Mouse (Mus musculus): ENCODE results near the gene Clec4a3. TPM values are rescaled to one million over a fixed set of nuclear protein-coding genes. Genes with fewer than 3 reads are reported as not detected.

Gene Clec4a3
- not detected in 2 replicates for polyA plus RNA-seq (2012)

GRCm38 (mm10) chr6:122952401-122952800 lies at the start of gene Clec4a3:
Clec4a3 (plus strand) TSS chr6:122952515.
- TF ChIP-seq GATA1 (IDR thresholded peaks at IDR 0.05; ENCODE audit: low read length): no peak

GRCm38 (mm10) chr6:122919922-122920321 lies 32.4 kb upstream of the Clec4a3 start:
- TF ChIP-seq GATA1 (IDR thresholded peaks at IDR 0.05; ENCODE audit: low read length): no peak

GRCm38 (mm10) chr6:122921451-122921850 lies 30.9 kb upstream of the Clec4a3 start, which contains the start of gene Clec4a1:
Clec4a1 (plus strand) TSS chr6:122921848.
- no peak for TF ChIP-seq GATA1 (IDR thresholded peaks at IDR 0.05; ENCODE audit: low read length)

GRCm38 (mm10) chr6:122934845-122935244 lies 17.5 kb upstream of the Clec4a3 start:
- no peak for TF ChIP-seq GATA1 (IDR thresholded peaks at IDR 0.05; ENCODE audit: low read length)

- no peak for TF ChIP-seq GATA1 (IDR thresholded peaks at IDR 0.05; ENCODE audit: low read length)
These were observed 12.7 kb upstream of the Clec4a3 start for GRCm38 (mm10) chr6:122939618-122940017.

- TF ChIP-seq GATA1 (IDR thresholded peaks at IDR 0.05; ENCODE audit: low read length): no peak
These were observed 5.6 kb upstream of the Clec4a3 start for GRCm38 (mm10) chr6:122946760-122947159.

- TF ChIP-seq GATA1 (IDR thresholded peaks at IDR 0.05; ENCODE audit: low read length): no peak
These were observed 12.2 kb downstream of the Clec4a3 start for GRCm38 (mm10) chr6:122964562-122964961.

GRCm38 (mm10) chr6:122969048-122969447 lies 16.7 kb downstream of the Clec4a3 start:
- no peak for TF ChIP-seq GATA1 (IDR thresholded peaks at IDR 0.05; ENCODE audit: low read length)

GRCm38 (mm10) chr6:122989876-122990437 lies 37.6 kb downstream of the Clec4a3 start, which contains the start of gene Clec4a4:
Clec4a4 (plus strand) TSS chr6:122990367.
- TF ChIP-seq GATA1 (IDR thresholded peaks at IDR 0.05; ENCODE audit: low read length): no peak

- TF ChIP-seq GATA1 (IDR thresholded peaks at IDR 0.05; ENCODE audit: low read length): no peak
These were observed 53.3 kb downstream of the Clec4a3 start for GRCm38 (mm10) chr6:123005591-123005990.

Other genes with a start within 250 kb of the Clec4a3 start
- not detected in 2 replicates for gene Nanog, start 245.0 kb upstream of the Clec4a3 start, polyA plus RNA-seq (2012)
- gene Slc2a3, start 150.9 kb upstream of the Clec4a3 start, polyA plus RNA-seq (2012): 34.8 and 40.7 TPM in 2 replicates
- gene Foxj2, start 132.6 kb upstream of the Clec4a3 start, polyA plus RNA-seq (2012): 14.9 and 18.7 TPM in 2 replicates
- gene C3ar1, start 96.4 kb upstream of the Clec4a3 start, polyA plus RNA-seq (2012): 0.01 TPM in 1 of 2 replicates, not detected in the other
- 15.8 and 20.3 TPM in 2 replicates for gene Necap1, start 78.0 kb upstream of the Clec4a3 start, polyA plus RNA-seq (2012)
- gene Clec4a1, start 30.7 kb upstream of the Clec4a3 start, polyA plus RNA-seq (2012): not detected in 2 replicates
- gene Clec4a4, start 37.9 kb downstream of the Clec4a3 start, polyA plus RNA-seq (2012): not detected in 2 replicates
- gene Clec4b1, start 97.4 kb downstream of the Clec4a3 start, polyA plus RNA-seq (2012): not detected in 2 replicates
- gene Clec4a2, start 153.9 kb downstream of the Clec4a3 start, polyA plus RNA-seq (2012): not detected in 2 replicates
- gene Clec4b2, start 220.4 kb downstream of the Clec4a3 start, polyA plus RNA-seq (2012): not detected in 2 replicates

Measured in G1E-ER4 (cell line).